Mouse (Mus musculus): ENCODE measurements at regions not wholly inside any gene's neighbourhood (a gene's known extent, or its start where the extent isn't known, plus 50 kb on each side); places are given as distances from the start of the nearest gene placed in this dataset.

DNA sequence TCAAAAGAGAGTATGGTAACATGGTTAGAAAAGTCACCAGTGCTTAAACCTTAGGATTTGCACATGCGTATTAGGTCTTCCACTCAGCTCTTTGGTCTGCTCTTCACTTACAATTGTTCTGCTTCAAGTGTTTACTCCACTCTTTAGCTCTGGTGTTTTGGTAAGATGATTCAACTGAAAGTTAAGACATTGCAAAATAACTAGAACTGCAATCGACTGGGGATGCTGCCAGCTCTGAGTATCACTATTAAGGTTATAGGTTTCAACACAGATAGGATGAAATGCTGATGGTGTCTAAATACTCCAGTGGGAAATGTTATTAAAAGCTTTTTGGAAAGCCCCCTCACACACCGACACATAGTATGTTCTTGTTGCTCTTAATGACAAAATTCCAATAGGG is 156.6 kb upstream of the Thumpd2 start:
- TF ChIP-seq GATA1 (IDR thresholded peaks at IDR 0.05; ENCODE audit: borderline replicate concordance, low read length) (no peak), CTCF (IDR thresholded peaks at IDR 0.05; ENCODE audit: low read depth, low read length) (no peak), POLR2AphosphoS5 (IDR thresholded peaks at IDR 0.05; ENCODE audit: insufficient replicate concordance, low read depth, low read length) (no peak)
